Mouse (Mus musculus) midbrain, embryonic 15.5 days (tissue): ENCODE measurements around the gene Pgbd5. TPM values are rescaled to one million over a fixed set of nuclear protein-coding genes. Genes with fewer than 3 reads are reported as not detected.

Source experiments
- ATAC-seq: fragments of 200-750 bp; cut with Nextera tagmentation; replicated peaks from 2 replicates; pipeline ENCODE4 v1.8.0; 2017; ENCODE audit warnings: moderate TSS enrichment
- H3K27ac ChIP-seq: fragments of 300-500 bp; sonication (generic); 2 replicates; pipeline ENCODE4 v1.5.1; 2015; ENCODE audit warnings: mild to moderate bottlenecking, inconsistent platforms
- H3K27me3 ChIP-seq: fragments of 300-500 bp; sonication (generic); replicated peaks from 2 replicates; pipeline ENCODE4 v1.6.1; 2015; ENCODE audit warnings: inconsistent platforms
- H3K36me3 ChIP-seq: fragments of 300-500 bp; sonication (generic); replicated peaks from 2 replicates; pipeline ENCODE4 v1.6.1; 2015; ENCODE audit warnings: inconsistent platforms
- H3K4me1 ChIP-seq: fragments of 300-500 bp; sonication (generic); 2 replicates; pipeline ENCODE4 v1.6.1; 2015; ENCODE audit warnings: inconsistent platforms
- H3K4me2 ChIP-seq: fragments of 300-500 bp; sonication (generic); 2 replicates; pipeline ENCODE4 v1.6.1; 2015; ENCODE audit warnings: inconsistent platforms, mild to moderate bottlenecking, moderate library complexity
- H3K4me3 ChIP-seq: fragments of 300-500 bp; sonication (generic); 2 replicates; pipeline ENCODE4 v1.5.1; 2015; ENCODE audit warnings: mild to moderate bottlenecking, inconsistent platforms
- H3K9ac ChIP-seq: fragments of 300-500 bp; sonication (generic); 2 replicates; pipeline ENCODE4 v1.6.1; 2015; ENCODE audit warnings: mild to moderate bottlenecking, inconsistent platforms
- H3K9me3 ChIP-seq: fragments of 300-500 bp; sonication (generic); 2 replicates; pipeline ENCODE4 v1.6.1; 2016; ENCODE audit warnings: inconsistent platforms
- WGBS: fragments of 180-500 bp; shearing (Covaris S2); methylation state at CpG from one replicate; pipeline ENCODE4 v1.1.7; 2015; ENCODE audit warnings: mixed read lengths; 5-methylcytosine and 5-hydroxymethylcytosine counted together
- polyA plus RNA-seq: library from polyadenylated mRNA; unstranded; fragments of >200 nt; fragmentation: Nextera tagmentation; extraction: Ambion mirVana; gene quantifications from 2 replicates; pipeline ENCODE4 v1.2.1, GENCODE M21; 2015

Pgbd5 gene
- polyA plus RNA-seq, 1 experiment from 2014 or later: 15.3 TPM

DNA sequence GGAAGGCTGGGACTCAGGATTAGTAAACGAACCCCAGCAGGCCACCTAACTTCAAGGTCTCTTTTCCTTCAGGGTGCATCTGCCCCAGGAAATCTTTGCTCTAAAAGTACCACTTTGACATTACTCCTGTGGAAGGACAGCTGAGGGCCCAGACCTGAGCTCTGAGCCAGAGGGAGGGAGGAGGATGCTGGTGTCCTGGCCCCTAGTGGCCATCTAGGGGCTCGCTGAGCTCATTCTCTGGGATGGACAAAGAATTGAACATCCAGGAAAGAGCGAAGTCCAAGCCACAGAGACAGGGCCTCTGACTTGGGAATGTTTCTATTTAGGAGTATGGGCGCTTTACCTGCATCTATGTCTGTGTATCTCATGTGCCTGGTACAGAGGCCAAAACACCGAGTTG, 87.8 kb downstream of the Pgbd5 start:
- Histone ChIP-seq H3K9me3 (no peaks in the 10 kb centered on the region), H3K36me3 (no peaks in the 10 kb centered on the region), H3K9ac (no peak overlapping the region), H3K4me2 (no peak overlapping the region), H3K27ac (no peak overlapping the region), H3K4me3 (no peak overlapping the region), H3K4me1 (peaks cover 3% of the 10 kb centered on the region; the same call in 1 of the 2 replicates), H3K27me3 (no peaks in the 10 kb centered on the region)
- 65% methylated on average over 5 of the region's 5 CpGs for WGBS
- ATAC-seq: no peak

- Histone ChIP-seq H3K27me3 (no peaks in the 10 kb centered on the region), H3K9me3 (no peaks in the 10 kb centered on the region), H3K36me3 (no peaks in the 10 kb centered on the region; the same call in 1 of the 2 replicates), H3K4me1 (peaks cover 3% of the 10 kb centered on the region; the same call in 1 of the 2 replicates), H3K4me2 (no peak overlapping the region), H3K4me3 (no peak overlapping the region), H3K9ac (no peak overlapping the region), H3K27ac (no peak overlapping the region)
- WGBS: 38% methylated on average over 7 of the region's 7 CpGs
- ATAC-seq: 0 out of 2 replicates have a peak, but pooled peaks have one; percentile 35
Measured at GRCm38 (mm10) chr8:124349663-124350062, 89.8 kb downstream of the Pgbd5 start.

DNA sequence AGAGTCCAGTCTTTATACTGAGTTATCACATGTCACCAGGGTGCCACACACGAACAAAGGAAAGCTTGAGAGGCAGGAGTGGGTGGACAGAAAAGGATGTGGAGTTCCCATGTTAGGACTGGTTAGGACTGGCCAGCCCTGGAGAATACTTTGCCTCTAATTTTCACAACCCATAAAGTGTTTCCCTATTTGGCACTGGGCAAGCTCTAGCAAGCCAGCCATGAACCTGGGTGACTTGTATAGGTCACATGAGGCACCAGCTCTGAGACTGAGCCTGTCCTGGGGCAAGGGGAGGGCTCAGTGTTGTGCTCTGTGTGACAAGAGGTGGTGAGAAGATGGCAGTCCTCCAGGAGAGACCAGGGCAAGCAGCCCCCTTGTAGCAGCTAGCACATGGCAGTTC, 91.4 kb downstream of the Pgbd5 start:
- Histone ChIP-seq H3K4me3 (no peak overlapping the region), H3K27me3 (no peaks in the 10 kb centered on the region), H3K36me3 (peaks cover 12% of the 10 kb centered on the region; the same call in 1 of the 2 replicates), H3K9ac (no peak overlapping the region), H3K4me2 (no peak overlapping the region), H3K4me1 (peaks cover 3% of the 10 kb centered on the region; the same call in 1 of the 2 replicates), H3K27ac (no peak overlapping the region), H3K9me3 (no peaks in the 10 kb centered on the region)
- 0 out of 2 replicates have a peak, but pooled peaks have one; percentile 24 for ATAC-seq
- WGBS: 71% methylated on average over 1 of the region's 1 CpGs

DNA sequence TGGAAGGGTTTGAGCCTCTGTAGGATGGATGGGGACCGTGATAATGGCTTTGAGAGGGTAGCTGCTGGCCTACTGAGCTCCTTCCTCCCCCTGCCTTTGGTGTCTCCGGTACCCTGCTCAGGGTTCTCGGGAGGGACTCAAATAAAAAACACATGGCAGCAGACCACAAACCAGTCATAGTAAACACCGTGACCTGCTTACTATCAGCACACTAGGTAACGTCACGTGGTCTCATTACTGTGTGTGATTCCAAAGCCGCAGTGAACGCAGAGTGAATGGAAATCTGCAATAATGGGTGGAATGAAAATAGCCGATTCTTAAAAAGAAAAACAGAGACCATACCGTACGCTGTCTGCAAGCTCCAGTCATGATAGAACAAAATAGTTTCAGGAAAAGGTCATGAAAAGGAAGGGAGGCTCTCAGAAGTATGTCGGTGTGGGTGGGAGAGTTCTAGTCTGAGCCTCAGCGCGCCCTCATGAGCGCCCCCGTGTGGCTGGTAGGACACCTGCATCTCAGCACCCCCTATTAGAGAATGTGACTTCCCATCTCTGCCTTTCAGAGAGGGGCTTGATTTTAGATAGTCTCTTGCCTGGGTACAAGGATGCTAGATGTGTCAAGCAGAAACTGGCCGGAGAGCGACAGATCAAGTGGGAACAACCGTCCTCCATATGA, 92.5 kb downstream of the Pgbd5 start:
- Histone ChIP-seq H3K36me3 (peaks cover 19% of the 10 kb centered on the region; the same call in 1 of the 2 replicates), H3K27me3 (no peaks in the 10 kb centered on the region), H3K4me3 (no peak overlapping the region), H3K27ac (no peak overlapping the region; the same call in 1 of the 2 replicates), H3K4me1 (peaks cover 3% of the 10 kb centered on the region; the same call in 1 of the 2 replicates), H3K9me3 (no peaks in the 10 kb centered on the region), H3K9ac (no peak overlapping the region), H3K4me2 (no peak overlapping the region)
- ATAC-seq: peak; percentile 45; the same call in 1 of the 2 replicates
- 44% methylated on average over 19 of the region's 19 CpGs for WGBS

DNA sequence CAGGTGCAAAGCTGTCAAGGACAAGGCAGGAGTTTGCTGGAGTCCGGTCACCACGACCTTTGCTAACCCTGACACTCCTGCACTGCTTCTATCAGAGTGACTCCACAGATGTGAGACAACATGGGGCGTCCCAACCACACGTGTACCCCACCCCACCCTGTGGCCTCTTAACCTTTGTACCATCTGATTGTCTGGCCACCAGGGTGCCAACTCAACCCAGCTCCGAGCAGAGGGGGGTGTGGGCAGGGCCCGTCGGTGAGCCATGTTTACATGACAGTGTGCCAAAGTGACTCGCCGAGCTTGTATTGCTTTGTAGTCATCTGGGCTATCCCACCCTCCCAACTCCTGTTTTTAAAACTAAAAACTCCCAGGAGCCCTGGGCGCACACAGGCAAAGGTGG, 94.4 kb downstream of the Pgbd5 start:
- WGBS: 89% methylated on average over 10 of the region's 10 CpGs
- H3K27ac ChIP-seq: no peak overlapping the region
- H3K4me2 ChIP-seq: no peak overlapping the region
- H3K9ac ChIP-seq: no peak overlapping the region
- H3K9me3 ChIP-seq: no peaks in the 10 kb centered on the region
- peaks cover 20% of the 10 kb centered on the region; the same call in 1 of the 2 replicates for H3K36me3 ChIP-seq
- no peak overlapping the region for H3K4me3 ChIP-seq
- H3K4me1 ChIP-seq: peaks cover 6% of the 10 kb centered on the region; the same call in 1 of the 2 replicates
- H3K27me3 ChIP-seq: no peaks in the 10 kb centered on the region
- no peak for ATAC-seq

- Histone ChIP-seq H3K4me1 (0 out of 2 replicates have a peak, but pooled peaks cover 3% of the 10 kb centered on the region), H3K9me3 (no peaks in the 10 kb centered on the region), H3K9ac (no peak overlapping the region), H3K27ac (no peak overlapping the region), H3K36me3 (peaks cover 24% of the 10 kb centered on the region; the same call in 1 of the 2 replicates), H3K4me3 (no peak overlapping the region), H3K27me3 (no peaks in the 10 kb centered on the region), H3K4me2 (no peak overlapping the region)
- 90% methylated on average over 12 of the region's 12 CpGs for WGBS
- no peak for ATAC-seq
Measured at GRCm38 (mm10) chr8:124343991-124344390, 95.5 kb downstream of the Pgbd5 start.

DNA sequence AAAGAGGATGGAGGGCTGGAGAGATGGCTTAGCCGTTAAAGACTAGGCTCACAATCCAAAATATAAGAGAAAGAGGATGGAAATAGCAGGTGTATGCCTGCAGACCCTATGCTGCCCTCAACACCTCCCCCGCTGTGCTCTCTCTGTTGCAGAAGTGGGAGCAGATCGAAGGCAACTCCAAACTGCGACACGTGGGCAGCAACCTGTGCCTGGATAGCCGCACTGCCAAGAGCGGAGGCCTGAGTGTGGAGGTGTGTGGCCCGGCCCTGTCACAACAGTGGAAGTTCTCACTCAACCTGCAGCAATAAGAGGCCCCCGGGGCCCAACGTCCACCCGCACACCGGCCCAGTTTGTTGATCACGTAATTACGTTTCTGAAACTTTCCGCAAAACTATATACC, 96.3 kb downstream of the Pgbd5 start:
- Histone ChIP-seq H3K4me3 (no peak overlapping the region), H3K36me3 (peaks cover 30% of the 10 kb centered on the region; the same call in 1 of the 2 replicates), H3K9ac (no peak overlapping the region), H3K4me1 (0 out of 2 replicates have a peak, but pooled peaks cover 3% of the 10 kb centered on the region), H3K9me3 (no peaks in the 10 kb centered on the region), H3K27me3 (no peaks in the 10 kb centered on the region), H3K27ac (no peak overlapping the region), H3K4me2 (no peak overlapping the region)
- 94% methylated on average over 15 of the region's 15 CpGs for WGBS
- no peak for ATAC-seq

DNA sequence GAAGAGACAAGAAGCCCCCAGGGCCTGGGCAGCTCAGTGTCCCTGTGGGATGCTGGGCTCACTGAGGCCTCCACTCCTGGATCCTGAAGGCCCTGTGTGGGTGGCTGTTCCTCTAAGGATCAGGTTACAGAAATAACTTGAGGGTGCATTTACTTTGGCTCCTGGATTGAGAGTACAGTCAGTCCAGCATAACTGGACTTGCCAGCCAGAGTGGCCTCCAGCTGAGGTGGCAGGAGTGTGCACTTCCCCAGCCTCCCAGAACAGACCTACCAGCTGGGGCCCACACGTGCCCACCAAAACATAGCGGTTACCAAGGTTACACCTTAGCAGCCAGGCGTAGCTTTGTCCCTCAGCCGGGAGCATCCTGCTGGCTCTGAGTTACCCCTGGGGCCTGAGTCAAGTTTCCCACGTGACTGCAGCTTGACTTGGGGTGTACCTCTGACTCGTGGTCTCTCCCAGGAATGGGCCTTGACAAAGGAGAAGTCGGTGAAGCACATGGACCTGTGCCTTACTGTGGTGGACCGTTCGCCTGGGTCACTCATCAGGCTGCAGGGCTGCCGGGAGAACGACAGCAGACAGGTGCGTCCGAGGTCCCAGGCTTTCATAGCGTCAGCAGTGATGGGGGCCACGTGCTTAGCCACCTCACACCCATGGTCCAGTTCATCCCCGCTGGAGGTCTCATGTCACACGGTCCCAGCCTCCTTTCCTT, 98.9 kb downstream of the Pgbd5 start:
- Histone ChIP-seq H3K9me3 (no peaks in the 10 kb centered on the region), H3K4me1 (0 out of 2 replicates have a peak, but pooled peaks cover 3% of the 10 kb centered on the region), H3K36me3 (peaks cover 38% of the 10 kb centered on the region; the same call in 1 of the 2 replicates), H3K9ac (no peak overlapping the region), H3K27ac (no peak overlapping the region), H3K4me2 (no peak overlapping the region), H3K27me3 (no peaks in the 10 kb centered on the region), H3K4me3 (no peak overlapping the region)
- 0 out of 2 replicates have a peak, but pooled peaks have one; percentile 42 for ATAC-seq
- 63% methylated on average over 17 of the region's 17 CpGs for WGBS

DNA sequence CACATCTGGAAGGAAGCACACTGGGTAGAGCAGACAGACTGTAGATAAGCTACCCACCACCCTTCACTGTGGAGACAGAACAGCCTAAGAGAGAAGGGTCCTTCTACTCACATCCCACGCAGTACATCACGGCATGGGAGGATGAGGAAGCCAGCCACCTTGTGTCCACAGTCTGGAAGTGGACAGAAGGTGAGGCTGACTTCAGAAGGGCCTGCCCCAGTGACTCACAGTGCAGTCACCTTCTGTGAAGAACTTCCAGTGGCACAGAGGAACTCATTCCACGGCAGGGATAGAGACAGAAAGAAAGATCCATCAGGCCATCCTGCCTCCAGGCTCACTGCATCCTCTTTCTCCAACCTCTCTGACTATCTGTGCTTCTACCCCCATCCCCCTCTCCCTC, 99.7 kb downstream of the Pgbd5 start:
- 85% methylated on average over 3 of the region's 3 CpGs for WGBS
- H3K4me3 ChIP-seq: no peak overlapping the region
- H3K4me1 ChIP-seq: 0 out of 2 replicates have a peak, but pooled peaks cover 3% of the 10 kb centered on the region
- H3K9me3 ChIP-seq: no peaks in the 10 kb centered on the region
- ATAC-seq: no peak
- H3K36me3 ChIP-seq: peaks cover 43% of the 10 kb centered on the region; the same call in 1 of the 2 replicates
- no peak overlapping the region for H3K9ac ChIP-seq
- no peak overlapping the region for H3K27ac ChIP-seq
- no peaks in the 10 kb centered on the region for H3K27me3 ChIP-seq
- H3K4me2 ChIP-seq: no peak overlapping the region

DNA sequence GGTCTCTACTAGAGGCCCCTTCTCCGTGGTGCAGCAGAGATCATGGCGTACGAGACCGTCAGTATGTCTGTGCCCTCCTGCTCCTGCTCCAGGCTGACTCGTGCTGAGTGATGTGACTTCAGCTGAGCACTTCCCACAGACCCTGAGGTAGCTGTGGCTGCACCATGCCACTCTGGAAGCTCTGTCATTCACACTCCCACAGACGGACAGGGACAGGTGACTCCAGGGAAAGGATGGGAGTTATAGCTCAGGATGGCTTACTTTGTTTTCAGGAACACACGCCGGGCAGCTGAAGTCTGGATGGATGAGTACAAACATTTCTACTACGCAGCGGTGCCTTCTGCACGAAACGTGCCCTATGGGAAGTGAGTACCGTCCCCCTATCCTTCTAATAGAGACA, 103.2 kb downstream of the Pgbd5 start:
- Histone ChIP-seq H3K4me1 (0 out of 2 replicates have a peak, but pooled peaks cover 3% of the 10 kb centered on the region), H3K4me2 (no peak overlapping the region), H3K4me3 (no peak overlapping the region), H3K27me3 (no peaks in the 10 kb centered on the region), H3K27ac (no peak overlapping the region), H3K9me3 (no peaks in the 10 kb centered on the region), H3K36me3 (peaks cover 40% of the 10 kb centered on the region; the same call in 1 of the 2 replicates), H3K9ac (no peak overlapping the region)
- ATAC-seq: no peak
- WGBS: 94% methylated on average over 13 of the region's 13 CpGs

DNA sequence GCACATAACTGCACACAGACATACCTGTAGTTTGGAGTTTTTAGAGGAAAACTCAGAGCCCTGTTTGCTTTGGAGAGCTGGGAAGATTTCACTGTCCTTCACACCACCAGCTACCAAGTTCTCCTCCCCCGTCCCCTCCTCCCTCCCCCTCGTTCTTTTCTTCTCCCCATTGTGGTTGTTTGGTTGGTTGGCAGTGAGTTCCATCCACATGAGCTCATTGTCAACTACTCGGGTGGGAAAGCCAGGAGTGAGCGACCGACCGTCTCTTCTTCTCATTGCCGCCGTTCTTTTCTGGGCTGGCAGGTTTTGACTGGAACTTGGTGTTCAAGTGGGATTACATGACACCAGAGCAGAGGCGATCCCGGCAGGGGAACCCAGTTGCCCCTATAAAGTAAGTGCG, 107.8 kb downstream of the Pgbd5 start:
- H3K36me3 ChIP-seq: peaks cover 30% of the 10 kb centered on the region; the same call in 1 of the 2 replicates
- H3K27ac ChIP-seq: no peak overlapping the region
- no peak for ATAC-seq

DNA sequence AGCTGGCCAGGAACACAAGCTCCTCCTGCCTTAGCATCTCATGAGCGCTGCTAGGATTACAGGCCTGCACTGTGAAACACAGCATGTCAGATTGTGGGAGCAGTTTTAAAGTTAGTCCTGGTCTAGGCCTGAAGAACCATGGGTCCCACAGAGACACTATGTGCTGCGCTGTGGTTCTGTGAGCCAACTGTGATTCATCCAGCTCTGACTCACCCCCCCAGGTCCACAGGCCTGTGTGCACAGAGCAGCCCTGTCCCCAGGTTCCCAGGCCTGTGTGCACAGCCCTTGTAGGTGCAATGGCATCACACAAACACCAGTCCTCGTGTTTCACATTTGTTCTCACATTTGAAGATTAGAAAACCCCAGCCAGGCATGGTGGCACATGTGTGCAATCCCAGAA, 108.4 kb downstream of the Pgbd5 start:
- no peak overlapping the region for H3K4me2 ChIP-seq
- ATAC-seq: no peak
- H3K4me1 ChIP-seq: no peaks in the 10 kb centered on the region; the same call in 1 of the 2 replicates
- no peaks in the 10 kb centered on the region for H3K27me3 ChIP-seq
- H3K4me3 ChIP-seq: no peak overlapping the region
- H3K27ac ChIP-seq: 0 out of 2 replicates have a peak overlapping the region, but pooled peaks have one; percentile 31
- H3K9me3 ChIP-seq: no peaks in the 10 kb centered on the region
- WGBS: 89% methylated on average over 3 of the region's 3 CpGs
- no peak overlapping the region for H3K9ac ChIP-seq
- H3K36me3 ChIP-seq: peaks cover 30% of the 10 kb centered on the region; the same call in 1 of the 2 replicates

More for the DNA sequence above, 107.8 kb downstream of the Pgbd5 start:
- H3K9me3 ChIP-seq: no peaks in the 10 kb centered on the region
- no peak overlapping the region for H3K4me2 ChIP-seq
- H3K4me1 ChIP-seq: no peaks in the 10 kb centered on the region; the same call in 1 of the 2 replicates
- H3K9ac ChIP-seq: no peak overlapping the region
- H3K27me3 ChIP-seq: no peaks in the 10 kb centered on the region
- H3K4me3 ChIP-seq: no peak overlapping the region
- WGBS: 47% methylated on average over 11 of the region's 11 CpGs
